In the genomic region with DNA sequence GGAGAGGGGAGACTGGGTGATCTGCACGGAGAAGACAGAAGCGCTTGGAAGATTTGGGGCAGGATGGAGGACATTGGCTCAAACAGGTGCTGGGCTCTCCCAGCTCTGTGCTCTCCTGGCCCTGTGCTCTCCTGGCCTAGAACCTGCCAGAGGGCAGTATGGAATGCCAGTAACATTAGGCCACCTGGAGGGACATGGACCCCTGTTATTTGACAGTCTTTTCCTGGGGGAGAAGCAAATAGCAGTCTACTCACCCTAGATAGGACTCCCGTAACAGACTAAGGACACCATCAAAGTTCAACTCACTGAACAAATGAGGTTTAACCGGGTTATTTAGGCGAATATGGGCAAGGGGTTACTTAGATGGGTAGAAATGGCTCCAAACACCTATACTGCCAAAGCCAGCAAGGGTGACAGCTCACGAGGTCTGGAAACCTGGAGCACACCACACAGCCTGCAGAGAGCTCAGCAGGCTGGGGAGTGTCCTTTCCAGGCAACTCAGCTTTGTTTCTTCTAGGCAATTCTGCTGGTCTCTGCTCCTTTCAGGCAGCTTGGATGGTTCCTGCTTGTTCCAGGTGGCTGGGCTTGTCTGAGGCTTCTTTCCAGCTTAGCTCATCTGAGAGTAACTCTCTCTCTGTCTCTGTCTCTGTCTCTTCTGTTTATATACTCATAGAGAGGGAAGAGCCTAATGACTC, we compare ENCODE assay signal across 13 mouse cellular contexts.
DNase-seq lines count a peak whose midpoint lies in the region; ATAC-seq lines count a peak whose summit lies in the region.
"Had no signal": no experiment of that assay in that cellular context is flagged by ENCODE, and none has a peak within 500 bp of the region (broad histone marks: within the 10 kb centered on the region; RNA-seq: fewer than 3 reads in every experiment).

No protein-coding gene starts in this region.

- no peak overlapping the region for H3K4me2 ChIP-seq in hindbrain, embryonic 16.5 days (ENCODE audit: low read length)
- H3K4me2 ChIP-seq: midbrain, embryonic 12.5 days had no signal

- no peaks in the 10 kb centered on the region for H3K36me3 ChIP-seq in hindbrain, embryonic 16.5 days (ENCODE audit: control insufficient read depth, insufficient read depth, low read length)
- H3K36me3 ChIP-seq: midbrain, embryonic 12.5 days had no signal

- H3K27ac ChIP-seq in hindbrain, embryonic 16.5 days (ENCODE audit: low read depth, low read length), result 0 out of 2 replicates have a peak overlapping the region, but pooled peaks have one; percentile 30
- H3K27ac ChIP-seq: liver, embryonic 14.5 days; midbrain, embryonic 12.5 days had no signal

- H3K9me3 ChIP-seq in hindbrain, embryonic 16.5 days (ENCODE audit: control insufficient read depth, low read length), result no peaks in the 10 kb centered on the region
- H3K9me3 ChIP-seq: midbrain, embryonic 12.5 days had no signal

- no peak overlapping the region for H3K4me3 ChIP-seq in hindbrain, embryonic 16.5 days (ENCODE audit: low read length)
- H3K4me3 ChIP-seq: midbrain, embryonic 12.5 days had no signal

- peaks cover 7% of the 10 kb centered on the region for H3K4me1 ChIP-seq in hindbrain, embryonic 16.5 days (ENCODE audit: control insufficient read depth, insufficient read depth, low read depth, low read length)

- no peak overlapping the region for H3K9ac ChIP-seq in hindbrain, embryonic 16.5 days (ENCODE audit: low read depth, low read length)
- H3K9ac ChIP-seq: liver, embryonic 14.5 days; midbrain, embryonic 12.5 days had no signal

- DNase-seq in layer of hippocampus, adult 9-11 months, result peak; percentile 26
- no peak for DNase-seq in layer of hippocampus, adult 11-12 months (ENCODE audit: low spot score)
- DNase-seq in cerebellum, adult 11-12 months, result peak; percentile 74
- DNase-seq in cerebellum, adult 9-10 months, result peak; percentile 73
- DNase-seq in adrenal gland, postnatal 25 days, result no peak
- no peak for DNase-seq in kidney, postnatal 10 days
- DNase-seq: heart, postnatal 14 days; kidney, adult 2 months had no signal

- no peak; the same call in 1 of the 2 replicates for ATAC-seq in hindbrain, embryonic 16.5 days
- ATAC-seq: Patski had no signal

- WGBS in hindbrain, embryonic 16.5 days, result 75% methylated on average over 6 of the region's 6 CpGs

- no peaks in the 10 kb centered on the region for H3K27me3 ChIP-seq in hindbrain, embryonic 16.5 days (replicated peaks; ENCODE audit: control insufficient read depth, insufficient read depth, low read length)
- H3K27me3 ChIP-seq: CH12.LX, Patski had no signal

Comparison
In these comparisons a context has a peak if more than half of its experiments do, and no peak if none do; other contexts are left out.
1. DNase-seq: peak in layer of hippocampus, adult 9-11 months (single experiment), cerebellum, adult 11-12 months (single experiment) and cerebellum, adult 9-10 months (single experiment); none in layer of hippocampus, adult 11-12 months (single experiment), adrenal gland, postnatal 25 days (single experiment) and kidney, postnatal 10 days (single experiment).